Mouse (Mus musculus) T-helper 1 cell (primary cell): Measurements from ENCODE around the gene Zfp948.

ENCODE experiments used
- in situ Hi-C: fragments of 300-600 bp; cut with MboI, MseI; formaldehyde crosslinking; loops from one replicate; pipeline ENCODE4 v1.15.1; 2025; ENCODE audit warnings: high pct_unique_total_duplicates

Zfp948 gene

GRCm38 (mm10) chr17:21566728-21567349 lies at the start of gene Zfp948:
TSS of gene Zfp948 (plus strand) at chr17:21567008.
- in situ Hi-C loops = loop anchor here (10.0 to 25.0 kb wide), 2 partner anchors 555 to 622 kb away; partner anchors contain the start of genes Ppp2r1a and Zfp160

DNA sequence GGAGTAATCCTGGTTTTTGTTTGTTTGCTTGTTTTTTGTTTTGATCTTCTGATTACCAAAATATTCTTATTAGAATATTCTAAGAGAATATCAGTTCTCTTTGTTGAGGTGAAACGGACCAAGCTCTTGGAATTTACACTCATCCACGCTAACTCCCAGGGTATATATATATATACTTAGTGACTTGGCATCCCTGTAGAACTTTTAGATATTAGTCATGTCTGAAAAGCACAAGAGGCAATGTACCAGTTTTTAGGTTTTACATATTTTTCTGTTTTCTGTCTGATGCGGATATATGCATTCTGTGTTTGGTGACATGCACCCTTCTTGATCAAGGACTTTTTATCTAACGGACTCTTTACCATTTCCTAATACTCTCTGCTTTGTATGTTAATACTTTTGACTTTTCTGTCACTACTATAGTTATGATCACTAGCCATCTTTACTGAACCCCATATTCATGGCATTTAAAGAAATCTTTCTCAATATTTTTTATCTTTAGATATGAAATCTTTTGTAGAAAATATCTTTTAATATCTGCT lies 49.6 kb upstream of the Zfp948 start:
- in situ Hi-C loops = no loop called here

- in situ Hi-C loops = loop anchor here (25.0 kb wide), 1 partner anchor 2011 kb away; no protein-coding TSS in a partner anchor
These were observed 40.5 kb upstream of the Zfp948 start for GRCm38 (mm10) chr17:21526270-21526669.

DNA sequence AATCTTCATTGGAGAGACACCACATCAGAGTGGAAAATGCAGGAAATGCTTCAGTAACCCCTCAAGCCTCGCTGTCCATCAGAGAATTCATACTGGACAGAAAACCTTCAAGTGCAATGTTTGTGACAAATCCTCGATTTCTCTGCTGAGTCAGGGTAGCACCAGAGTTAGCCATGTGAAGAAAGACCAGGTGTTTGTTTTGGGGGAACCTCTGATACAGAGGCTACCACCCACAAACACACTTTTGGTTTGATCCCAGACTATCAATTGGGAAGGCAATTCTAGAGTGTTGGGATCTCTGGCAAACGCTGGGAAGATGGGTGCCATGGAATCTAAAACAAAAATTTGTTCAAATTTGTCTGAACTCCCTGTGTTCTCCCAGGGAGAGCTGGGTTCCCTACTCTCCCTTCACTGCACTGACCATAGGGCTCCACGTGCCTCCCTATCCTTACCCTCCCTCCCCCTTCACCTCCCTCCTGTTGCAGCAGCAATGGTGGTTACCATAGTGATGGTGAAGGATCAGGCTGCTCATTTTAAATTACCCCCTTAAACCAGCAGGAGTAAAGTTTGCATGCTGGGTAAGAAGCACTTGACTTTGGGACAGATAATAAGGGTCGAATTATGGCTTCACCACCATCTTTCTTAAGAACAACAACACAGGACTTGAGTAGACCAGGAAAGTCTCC lies 36.0 kb upstream of the Zfp948 start:
- in situ Hi-C loops = loop anchor here (10.0 to 25.0 kb wide), 3 partner anchors 56 to 2007 kb away; no protein-coding TSS in a partner anchor

- in situ Hi-C loops = loop anchor here (10.0 to 25.0 kb wide), 3 partner anchors 57 to 2006 kb away; no protein-coding TSS in a partner anchor
These were observed 35.2 kb upstream of the Zfp948 start for GRCm38 (mm10) chr17:21531621-21532020.

DNA sequence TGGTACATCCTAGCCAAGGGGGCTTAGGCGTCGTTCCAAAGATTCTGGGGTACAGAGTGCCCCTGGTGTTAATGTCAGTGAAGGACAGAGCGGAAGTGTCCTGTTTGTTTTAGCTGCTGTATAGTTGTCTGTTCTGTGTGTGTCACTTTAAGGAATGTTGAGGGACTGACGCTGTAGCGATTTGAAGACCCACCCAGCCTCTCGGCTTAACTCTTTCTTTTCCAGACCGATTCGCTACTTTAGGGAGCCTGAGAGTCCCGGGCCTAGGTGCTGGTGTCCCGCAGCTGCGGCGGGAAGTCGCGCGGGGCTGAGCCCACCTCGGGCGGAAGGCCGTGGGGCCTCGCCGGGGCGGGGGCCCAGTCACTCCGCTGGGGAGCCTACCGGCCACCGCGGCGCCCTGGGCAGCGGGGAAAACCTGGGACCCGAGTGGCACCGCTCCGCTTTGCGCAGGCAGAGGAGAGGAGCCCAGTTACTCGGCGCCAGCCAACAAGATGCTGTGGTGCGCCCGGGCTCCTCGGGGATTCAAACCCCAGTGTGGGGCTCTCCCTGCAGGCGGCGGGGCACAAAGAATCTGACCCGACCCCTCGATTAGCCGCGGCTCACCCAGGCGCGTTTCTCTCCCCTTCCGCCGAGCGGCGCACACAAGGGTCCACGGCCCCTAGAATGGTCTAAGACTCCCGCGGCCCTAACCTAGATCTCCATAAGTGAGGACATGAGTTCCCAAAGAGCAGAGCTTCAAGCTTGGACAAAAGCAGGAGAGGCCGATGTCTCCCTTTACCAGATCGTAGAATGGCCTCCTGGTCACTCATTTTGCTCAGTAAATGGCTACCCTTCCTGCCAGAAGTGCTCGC lies 34.5 kb upstream of the Zfp948 start:
- in situ Hi-C loops = loop anchor here (10.0 to 25.0 kb wide), 3 partner anchors 58 to 2005 kb away; no protein-coding TSS in a partner anchor

DNA sequence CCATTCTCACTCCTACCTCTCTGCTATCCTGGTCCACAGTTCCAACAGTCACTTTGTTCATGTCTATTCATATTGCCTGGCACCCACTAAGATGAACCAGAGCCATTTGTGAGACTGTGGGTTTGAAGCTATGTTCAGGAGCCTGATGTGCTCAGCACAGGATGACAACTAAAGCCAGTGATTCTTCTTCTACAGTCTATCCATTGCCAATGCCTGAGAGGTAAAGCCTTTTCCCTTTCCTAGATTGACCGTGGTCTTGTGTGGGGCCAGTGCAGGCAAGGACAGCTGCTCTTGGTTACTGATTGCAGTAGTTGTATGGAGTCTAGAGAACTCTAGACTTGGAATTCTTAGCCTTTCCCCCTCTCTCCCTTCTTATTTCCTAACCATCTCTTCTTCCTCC lies 32.8 kb upstream of the Zfp948 start:
- in situ Hi-C loops = loop anchor here (10.0 to 25.0 kb wide), 3 partner anchors 59 to 2003 kb away; no protein-coding TSS in a partner anchor

GRCm38 (mm10) chr17:21534460-21535095 lies 32.2 kb upstream of the Zfp948 start:
- in situ Hi-C loops = loop anchor here (5.0 to 25.0 kb wide), 4 partner anchors 60 to 2003 kb away; partner anchors contain the start of gene Zfp51

- in situ Hi-C loops = loop anchor here (5.0 to 25.0 kb wide), 4 partner anchors 61 to 2002 kb away; partner anchors contain the start of gene Zfp51
These were observed 31.5 kb upstream of the Zfp948 start, which contains the start of gene Zfp52 for GRCm38 (mm10) chr17:21535096-21536001. TSS of gene Zfp52 (plus strand) at chr17:21535539.

DNA sequence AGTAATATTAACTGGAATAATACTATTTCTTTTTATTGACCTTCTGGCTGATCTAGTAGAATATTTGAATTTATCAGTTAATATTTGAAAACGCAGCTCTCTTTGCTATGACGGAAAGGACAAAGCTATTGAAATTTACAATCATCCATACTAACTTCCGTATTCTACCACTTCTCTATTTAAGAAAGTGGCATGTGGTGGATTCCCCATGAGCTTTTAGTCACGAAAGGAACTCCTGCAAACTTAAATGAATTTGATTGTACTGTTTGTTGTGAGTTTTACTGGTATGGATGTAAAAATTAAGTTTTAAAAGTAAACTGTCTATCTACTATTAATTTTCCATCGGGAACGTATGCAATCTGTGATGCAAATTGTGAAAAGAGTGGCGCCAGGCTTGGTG lies 30.7 kb upstream of the Zfp948 start:
- in situ Hi-C loops = loop anchor here (5.0 to 25.0 kb wide), 4 partner anchors 61 to 2001 kb away; partner anchors contain the start of gene Zfp51

DNA sequence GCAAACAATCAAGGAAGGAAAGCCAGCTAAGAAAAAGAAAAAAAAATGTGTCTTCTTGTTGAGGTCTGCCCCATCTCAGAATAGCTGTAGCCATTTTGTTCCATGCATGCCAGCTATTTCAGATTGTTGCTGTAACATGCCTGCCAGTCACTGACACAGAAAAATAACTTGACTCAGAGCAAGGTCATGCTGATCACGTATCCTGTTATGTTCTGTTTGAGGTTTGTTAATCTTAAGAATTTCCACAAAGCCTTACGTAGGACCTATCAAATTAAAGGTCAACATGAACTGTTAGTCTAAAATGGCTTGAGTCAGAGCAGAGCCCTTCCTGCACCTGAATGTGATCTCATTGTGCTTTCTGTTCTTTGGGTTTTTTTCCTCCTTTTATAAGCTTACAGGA lies 30.1 kb upstream of the Zfp948 start:
- in situ Hi-C loops = loop anchor here (5.0 to 25.0 kb wide), 4 partner anchors 62 to 2001 kb away; partner anchors contain the start of gene Zfp51

- in situ Hi-C loops = loop anchor here (25.0 kb wide), 1 partner anchor 546 kb away; the partner anchor contains the start of gene Zfp160
These were observed 9.0 kb upstream of the Zfp948 start for GRCm38 (mm10) chr17:21557831-21558230.

DNA sequence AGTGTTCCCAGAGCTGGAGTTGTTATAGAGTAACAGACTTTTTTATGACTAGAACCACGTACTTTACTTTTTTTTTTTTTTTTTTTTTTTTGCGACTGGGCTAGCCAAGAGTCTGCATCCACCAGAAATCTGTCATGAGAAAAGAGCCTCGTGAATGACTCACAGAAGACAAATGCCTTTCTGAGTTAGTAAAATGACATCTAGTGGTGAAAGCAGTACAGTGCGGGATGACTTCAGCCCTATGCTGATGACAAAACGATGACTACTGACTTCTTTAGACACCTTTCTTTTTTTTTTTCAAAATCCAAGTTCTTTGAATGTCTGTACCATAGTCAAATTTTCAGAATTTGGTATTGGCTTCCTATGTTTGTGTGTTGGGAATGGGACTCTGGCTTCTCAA lies 588 bp upstream of the Zfp948 start:
- in situ Hi-C loops = loop anchor here (10.0 to 25.0 kb wide), 2 partner anchors 554 to 621 kb away; partner anchors contain the start of genes Ppp2r1a and Zfp160

DNA sequence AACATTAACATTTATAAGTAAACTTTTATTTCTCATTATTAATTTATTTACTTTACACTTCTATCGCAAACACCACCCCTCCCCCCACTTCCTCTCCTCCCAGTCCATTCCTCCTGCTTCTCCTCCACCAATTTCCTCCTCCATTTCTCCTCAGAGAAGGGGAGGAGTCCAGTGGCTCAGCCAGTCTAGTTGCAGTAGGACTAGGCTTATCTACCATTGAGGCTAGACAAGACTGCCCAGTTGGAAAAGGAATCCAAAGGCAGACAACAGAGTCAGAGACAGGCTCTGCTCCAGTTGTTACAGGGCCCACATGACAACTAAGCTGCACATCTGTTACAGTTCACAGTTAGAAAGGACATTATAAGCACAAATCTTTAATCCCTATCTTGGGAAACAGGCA lies 888 bp downstream of the Zfp948 start:
- in situ Hi-C loops = loop anchor here (10.0 to 25.0 kb wide), 2 partner anchors 555 to 623 kb away; partner anchors contain the start of genes Ppp2r1a and Zfp160

- in situ Hi-C loops = no loop called here
These were observed 12.3 kb downstream of the Zfp948 start for GRCm38 (mm10) chr17:21579080-21579479.

DNA sequence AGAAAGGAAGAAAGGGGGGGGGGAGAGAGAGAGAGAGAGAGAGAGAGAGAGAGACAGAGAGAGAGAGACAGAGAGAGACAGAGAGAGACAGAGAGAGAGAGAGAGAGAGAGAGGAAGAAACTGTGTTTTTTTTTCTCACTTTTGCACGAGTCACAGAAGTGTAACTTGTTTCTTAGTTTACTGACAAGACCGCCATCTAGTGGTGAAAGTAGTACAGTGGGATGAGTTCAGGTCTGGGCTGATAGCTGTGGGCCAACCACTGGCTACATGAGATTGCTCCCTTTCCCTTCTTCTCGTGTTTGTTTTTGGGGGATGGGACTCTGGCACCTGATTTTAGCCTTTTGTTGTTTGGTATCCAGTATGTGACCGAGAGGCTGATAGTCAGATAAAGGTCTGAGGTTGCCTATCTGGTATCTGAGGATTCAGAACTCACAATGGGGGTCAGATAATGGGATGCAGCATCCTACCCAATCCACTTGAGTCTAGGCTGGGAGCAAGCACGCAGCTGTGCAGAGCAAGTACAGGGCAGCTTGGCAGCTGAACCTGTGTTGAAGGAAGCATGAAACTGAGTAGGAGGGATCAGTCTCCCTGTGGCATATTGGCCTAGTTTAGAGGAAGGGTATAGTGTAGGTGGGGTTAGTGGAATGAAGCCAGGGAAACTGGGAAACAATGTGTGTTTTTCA lies 12.8 kb downstream of the Zfp948 start:
- in situ Hi-C loops = no loop called here

- in situ Hi-C loops = no loop called here
These were observed 18.7 kb downstream of the Zfp948 start for GRCm38 (mm10) chr17:21585521-21585920.

GRCm38 (mm10) chr17:21616356-21616755 lies 49.5 kb downstream of the Zfp948 start:
- in situ Hi-C loops = no loop called here

GRCm38 (mm10) chr17:21617352-21617751 lies 50.5 kb downstream of the Zfp948 start:
- in situ Hi-C loops = no loop called here
